Mouse (Mus musculus) thymus, adult 2 months (tissue): ENCODE data around the gene Gm13285.
"Not testable (repeated sequence)": the region's sequence is repeated elsewhere in the genome, so short reads cannot be mapped to it uniquely, and the experiment has no call there.

Source experiments
- CTCF ChIP-seq: fragments of 200-500 bp; IDR thresholded peaks from 2 replicates; pipeline ENCODE4 v1.5.1; 2012; ENCODE audit warnings: mild to moderate bottlenecking, control low read depth, low read length, moderate library complexity, borderline replicate concordance; ENCODE audit not compliant: control insufficient read depth, poor library complexity, insufficient read depth; ENCODE audit errors: extremely low read depth
- POLR2A ChIP-seq: fragments of 200-500 bp; IDR thresholded peaks from 2 replicates; pipeline ENCODE4 v1.6.1; 2012; ENCODE audit warnings: mild to moderate bottlenecking, low read length, control low read depth, moderate library complexity; ENCODE audit not compliant: control insufficient read depth, poor library complexity, insufficient read depth; ENCODE audit errors: extremely low read depth

- TF ChIP-seq CTCF, result peak; percentile 43; the same call in 1 of the 2 replicates
- not testable (repeated sequence) for TF ChIP-seq POLR2A
Measured at GRCm38 (mm10) chr4:88763384-88764018, 36.0 kb upstream of the Gm13285 start.
